Mouse (Mus musculus) liver, embryonic 14.5 days (tissue): ENCODE measurements around the gene Tmtc1.

Experiments
- CTCF ChIP-seq: IDR thresholded peaks from 2 replicates; pipeline ENCODE4 v1.5.1; 2016; ENCODE audit warnings: antibody characterized with exemption, low read depth, control low read depth
- EP300 ChIP-seq: IDR thresholded peaks from 2 replicates; pipeline ENCODE4 v1.6.1; 2016; ENCODE audit warnings: antibody characterized with exemption, low read depth

GRCm38 (mm10) chr6:148401031-148401430 lies 43.2 kb downstream of the Tmtc1 start:
- TF ChIP-seq CTCF (no peak), EP300 (no peak)
